Mouse (Mus musculus): ENCODE results near the gene Spc24.
"Not testable (repeated sequence)": the region's sequence is repeated elsewhere in the genome, so short reads cannot be mapped to it uniquely, and the experiment has no call there.

Gene Spc24

DNA sequence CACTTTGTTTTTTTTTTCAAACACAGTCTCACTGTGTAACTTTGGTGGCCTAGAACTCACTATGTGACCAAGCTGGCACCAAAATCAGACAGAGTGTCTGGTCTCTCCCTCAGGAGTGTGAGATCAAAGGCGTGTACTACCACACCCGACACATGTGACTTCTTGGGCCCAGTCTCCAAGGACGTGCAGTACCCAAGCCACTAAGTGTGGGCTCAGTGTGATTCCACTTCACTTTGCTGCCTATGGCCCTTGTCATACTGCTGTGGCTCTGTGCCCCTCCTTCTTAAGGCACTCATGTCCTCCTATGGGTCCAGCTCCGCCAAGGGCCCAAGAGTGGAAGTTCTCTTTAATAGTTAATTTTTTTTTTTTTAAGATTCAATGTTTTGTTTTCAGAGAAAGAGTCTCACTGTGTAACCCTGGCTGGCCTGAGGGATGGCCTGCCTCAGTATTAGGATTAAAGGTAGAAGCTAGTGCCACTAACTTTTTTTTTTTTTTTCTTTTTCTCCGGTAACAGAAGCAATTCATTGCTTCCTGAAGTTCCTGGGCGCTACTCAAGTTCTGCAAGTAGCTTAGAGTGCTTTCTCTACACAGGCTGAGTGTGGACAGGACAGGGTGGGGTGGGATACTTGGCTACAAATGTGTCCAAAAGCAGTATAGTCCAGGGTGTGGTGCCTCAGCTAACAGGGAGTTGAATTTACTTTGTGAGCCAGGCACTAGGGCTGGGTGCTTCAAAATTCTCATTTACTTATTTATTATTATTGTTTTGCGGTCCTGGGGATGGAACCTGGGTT, 24.6 kb upstream of the Spc24 start:
- DNase-seq (ENCODE audit: low spot score in 2 of 2) = no peak

DNA sequence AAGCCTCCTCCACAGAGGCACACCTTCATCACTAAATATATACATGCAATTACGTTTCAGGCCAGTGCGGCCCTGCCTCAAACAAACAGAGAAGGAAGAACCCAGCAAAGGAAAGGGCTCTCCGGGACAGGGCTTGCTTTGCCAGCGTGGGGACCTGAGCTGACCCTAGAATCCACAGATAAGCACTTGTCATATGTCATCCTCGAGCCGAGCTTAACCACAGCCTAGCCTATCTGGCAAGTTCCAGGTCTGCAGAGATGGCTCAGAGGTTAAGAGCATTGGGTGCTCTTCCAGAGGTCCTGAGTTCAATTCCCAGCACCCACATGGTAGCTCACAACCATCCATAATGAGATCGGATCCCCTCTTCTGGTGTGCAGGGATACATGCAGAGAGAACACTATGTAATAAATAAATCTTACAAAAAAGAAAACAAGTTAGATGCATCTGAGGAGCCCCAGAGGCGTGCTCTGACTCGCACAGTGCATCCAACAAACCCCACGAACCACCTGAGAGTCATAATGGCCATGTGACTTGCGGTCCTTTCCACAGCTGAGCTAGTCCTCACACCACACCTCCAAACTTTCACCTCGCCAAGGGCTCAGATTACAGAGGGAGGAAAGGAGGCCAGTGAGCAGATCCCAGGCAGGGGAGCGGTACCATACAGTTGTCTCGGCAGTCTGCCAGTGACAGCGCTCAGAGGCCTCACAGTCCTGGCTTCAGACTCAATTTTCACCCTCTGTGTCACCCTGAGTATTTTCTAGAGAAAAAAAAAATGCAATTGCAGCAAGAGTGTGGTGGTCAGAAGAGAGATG, 21.8 kb upstream of the Spc24 start:
- no peak for DNase-seq (ENCODE audit: low spot score in 2 of 2)

DNA sequence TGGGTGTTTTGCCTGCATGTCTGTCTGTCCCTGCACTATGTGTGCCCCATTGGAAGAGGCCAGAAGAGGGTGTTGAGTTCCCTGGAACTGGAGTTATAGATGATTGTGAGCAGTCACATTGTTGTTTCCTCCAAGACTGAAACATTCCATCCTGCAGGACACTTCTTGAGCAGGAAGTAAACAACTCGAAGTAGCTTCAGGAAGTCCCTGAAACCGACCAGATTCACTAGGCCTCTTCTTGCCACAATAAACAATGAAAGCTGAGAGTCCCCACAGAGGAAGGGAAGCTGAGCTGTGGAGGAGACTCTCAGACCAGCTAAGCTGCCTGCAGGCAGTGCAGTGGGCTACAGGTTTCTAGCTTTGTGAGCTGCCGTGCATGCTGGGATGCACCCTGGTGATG, 17.6 kb upstream of the Spc24 start:
- DNase-seq (ENCODE audit: low spot score in 2 of 2) = no peak

DNA sequence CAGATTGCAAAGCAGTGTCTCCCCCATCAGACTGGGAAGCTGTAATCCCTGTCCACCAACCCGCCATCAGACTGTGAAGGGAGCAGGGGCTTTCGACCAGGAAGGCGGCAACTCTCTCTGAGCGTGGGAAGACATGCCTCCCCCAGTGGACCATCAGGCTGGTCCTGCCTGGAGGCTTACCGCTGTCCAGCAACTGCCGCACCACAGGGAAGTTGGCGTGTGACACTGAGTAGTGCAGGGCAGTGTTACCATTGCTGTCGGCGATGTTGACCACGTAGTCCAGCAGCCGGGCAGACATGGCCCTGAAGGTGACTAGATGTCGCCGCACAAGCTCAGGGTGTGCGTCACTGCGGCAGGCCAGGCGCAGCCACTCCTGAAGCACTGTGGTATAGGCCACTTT, 14.2 kb upstream of the Spc24 start:
- no peak for DNase-seq (ENCODE audit: low spot score in 2 of 2)

DNA sequence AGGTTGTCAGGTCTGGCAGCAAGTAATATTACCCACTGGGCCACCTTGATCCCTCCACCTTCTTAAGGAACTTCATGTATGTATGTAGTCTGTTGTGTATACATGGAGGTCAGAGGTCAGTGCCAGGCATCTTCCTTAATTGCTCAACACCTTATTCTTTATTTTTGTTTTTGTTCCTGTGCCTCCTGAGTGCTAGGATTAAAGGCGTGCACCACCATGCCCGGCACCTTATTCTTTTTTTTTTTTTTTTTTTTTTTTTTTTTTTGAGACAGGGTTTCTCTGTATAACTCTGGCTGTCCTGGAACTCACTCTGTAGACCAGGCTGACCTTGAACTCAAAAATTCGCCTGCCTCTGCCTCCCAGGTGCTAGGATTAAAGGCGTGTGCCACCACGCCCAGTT, 13.3 kb upstream of the Spc24 start:
- DNase-seq (ENCODE audit: low spot score in 2 of 2) = not testable (repeated sequence)

DNA sequence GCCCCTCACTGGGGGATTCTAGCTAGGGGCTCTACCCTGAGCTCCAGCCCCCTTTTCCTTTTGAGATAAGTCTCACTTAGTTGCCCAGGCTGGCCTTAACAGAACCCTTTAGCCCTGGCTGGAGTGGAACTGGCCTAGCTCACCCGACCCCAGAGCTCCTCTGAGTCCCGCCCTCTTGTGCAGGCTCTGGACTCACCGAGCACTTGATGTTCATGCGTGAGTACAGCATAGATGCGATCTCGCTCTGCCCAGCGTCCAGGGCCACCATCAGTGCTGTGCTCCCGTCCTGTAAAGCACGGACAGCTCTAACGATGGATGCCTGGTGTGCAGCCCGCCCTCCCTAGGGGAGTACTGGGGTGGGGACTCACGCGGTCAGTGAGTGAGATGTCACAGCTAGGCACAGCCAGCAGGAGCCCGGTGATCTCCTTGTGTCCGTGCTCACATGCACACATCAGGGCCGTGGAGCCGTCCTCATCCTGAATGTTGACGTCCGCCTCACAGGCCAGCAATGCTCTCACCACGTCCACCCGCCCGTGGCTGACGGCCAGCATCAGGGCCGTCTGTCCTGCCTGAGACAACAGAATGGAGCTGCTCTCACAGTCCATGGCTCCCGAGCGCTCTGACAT, 9.6 kb upstream of the Spc24 start:
- no peak for DNase-seq (ENCODE audit: low spot score in 2 of 2)

DNA sequence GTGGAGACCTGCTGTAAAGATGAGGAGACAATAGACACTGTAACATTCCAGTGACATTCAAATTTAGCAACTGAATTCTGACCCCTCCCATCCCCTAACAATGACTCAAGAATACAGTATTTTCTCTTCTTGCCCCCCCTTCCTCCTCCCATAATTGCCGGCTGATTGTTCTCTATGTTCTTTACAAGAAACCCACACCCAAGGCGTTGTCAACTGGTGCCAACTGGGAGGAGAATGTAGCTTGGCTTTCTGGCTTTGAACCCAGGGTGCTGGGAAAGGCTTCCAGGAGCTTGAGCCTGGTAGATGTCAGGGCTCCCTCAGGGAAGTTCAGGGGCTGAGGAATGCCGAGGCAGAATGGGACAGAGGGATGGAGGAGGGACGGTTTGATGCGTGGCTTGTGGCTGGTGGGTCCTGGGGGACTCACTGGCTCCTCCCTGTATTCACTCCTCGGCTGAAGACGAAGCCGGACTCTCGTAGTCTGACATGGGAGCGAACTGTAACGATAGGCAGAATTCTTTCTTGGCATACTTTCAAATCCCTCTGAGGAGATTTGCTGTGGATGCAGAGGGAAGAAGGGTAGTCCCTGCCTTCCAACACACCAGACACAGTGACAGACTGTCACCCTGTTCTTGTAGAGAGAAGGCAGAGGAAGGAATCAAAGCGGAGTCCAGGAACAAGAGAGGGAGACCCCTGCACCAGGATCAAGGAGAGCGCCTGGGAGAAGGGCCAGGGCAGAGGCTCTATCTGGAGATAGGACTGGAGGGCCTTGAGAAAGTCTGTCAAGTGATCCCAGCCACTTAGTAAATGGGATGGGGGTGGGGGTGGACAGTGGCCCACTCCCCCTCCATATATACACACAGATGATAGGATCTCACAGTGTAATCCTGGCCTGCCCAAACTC, 8.7 kb upstream of the Spc24 start:
- DNase-seq (ENCODE audit: low spot score in 2 of 2) = no peak

DNA sequence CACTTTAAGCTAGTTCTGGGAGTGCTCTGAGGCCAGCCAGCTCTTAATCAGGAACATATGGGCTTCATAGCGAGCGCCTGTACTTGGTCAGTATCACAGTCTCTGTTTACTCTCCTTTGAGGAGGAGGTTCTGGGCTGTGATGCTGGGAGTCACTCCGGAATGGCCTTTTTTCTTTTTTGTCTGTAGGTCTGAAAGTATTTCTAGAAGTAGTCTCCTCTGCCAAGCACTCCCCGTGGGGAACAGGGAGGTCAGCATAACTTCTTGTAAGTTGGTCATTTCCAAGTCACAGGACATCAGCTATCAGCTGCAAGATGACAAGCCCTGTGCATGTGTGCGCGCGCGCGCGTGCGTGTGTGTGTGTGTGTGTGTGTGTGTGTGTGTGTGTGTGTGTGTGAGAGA, 7.8 kb upstream of the Spc24 start:
- no peak for DNase-seq (ENCODE audit: low spot score in 2 of 2)

DNA sequence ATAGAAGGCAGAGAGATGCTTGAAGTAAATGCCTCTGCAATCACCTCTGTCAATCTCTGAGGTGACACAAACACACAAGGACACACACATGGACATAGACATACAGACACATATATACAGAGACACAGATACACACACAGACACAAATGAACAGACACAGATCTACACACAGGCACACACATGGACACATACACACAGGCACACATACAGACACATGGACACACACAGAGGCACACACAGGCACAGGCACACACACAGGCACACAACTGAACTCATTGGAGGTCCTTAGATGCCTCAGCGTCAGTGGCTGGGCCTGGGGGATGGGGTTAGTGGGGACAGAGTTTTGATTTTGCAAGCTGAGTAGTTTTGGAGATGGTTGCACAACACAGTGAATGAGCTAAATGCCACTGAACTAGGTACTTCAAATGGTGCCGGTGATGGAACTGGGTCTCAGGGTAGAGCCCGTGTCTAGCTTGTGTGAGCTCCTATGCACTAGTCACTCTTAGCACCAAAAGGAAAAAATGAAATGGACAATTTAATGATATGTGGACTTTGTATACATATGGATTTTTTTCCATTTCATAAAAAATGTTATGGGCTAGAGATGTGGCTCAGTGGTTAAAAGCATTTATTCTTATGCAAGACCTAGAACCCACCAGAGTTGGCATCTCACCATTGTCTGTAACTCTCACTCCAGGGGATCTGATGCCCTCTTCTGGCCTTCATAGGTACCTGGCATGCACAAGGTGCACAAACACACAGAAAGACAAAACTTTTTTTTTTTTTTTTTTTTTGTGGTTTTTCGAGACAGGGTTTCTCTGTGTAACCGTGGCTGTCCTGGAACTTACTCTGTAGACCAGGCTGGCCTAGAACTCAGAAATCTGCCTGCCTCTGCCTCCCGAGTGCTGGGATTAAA, 4.2 kb upstream of the Spc24 start:
- no peak for DNase-seq (ENCODE audit: low spot score in 2 of 2)

DNA sequence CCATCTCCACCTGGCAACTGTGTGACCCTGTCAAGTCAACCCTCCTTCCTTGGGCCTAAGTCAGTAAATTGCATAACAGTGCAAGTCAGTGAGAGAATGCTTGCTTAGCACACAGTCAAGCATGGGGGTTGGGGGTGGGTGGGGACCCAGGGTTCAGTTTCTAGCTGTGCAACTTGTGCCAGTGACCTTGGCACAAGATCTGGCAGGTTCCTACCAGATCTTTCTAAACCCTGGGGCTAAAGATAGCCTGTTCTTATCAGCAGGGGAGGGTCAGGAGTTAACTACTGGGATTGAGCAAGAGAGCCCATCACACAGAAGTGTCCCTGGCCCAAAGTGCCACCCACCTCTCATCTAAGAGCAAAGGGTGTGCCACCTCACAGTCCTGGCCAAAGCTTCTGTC, 2.0 kb upstream of the Spc24 start:
- no peak for DNase-seq (ENCODE audit: low spot score in 2 of 2)

DNA sequence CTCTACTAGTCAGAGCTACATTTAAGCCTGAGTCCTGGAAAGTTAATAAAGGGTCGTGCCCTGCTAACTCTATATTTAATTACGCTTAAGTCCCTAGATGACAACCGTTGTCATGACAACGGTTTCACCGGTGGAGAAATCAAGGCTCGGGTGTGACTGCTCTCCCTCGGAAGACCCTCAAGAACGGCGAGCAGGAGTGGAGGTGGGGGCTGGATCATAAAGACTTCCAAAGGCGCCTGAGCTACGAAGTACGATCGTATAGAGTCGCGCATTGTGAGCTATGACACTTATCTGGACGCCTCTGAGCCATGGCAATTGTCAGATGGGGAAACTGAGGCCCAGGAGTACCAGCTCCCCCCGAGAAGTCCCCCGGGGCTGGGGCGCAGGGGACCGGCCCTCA, 385 bp downstream of the Spc24 start:
- DNase-seq (ENCODE audit: low spot score in 2 of 2) = no peak

DNA sequence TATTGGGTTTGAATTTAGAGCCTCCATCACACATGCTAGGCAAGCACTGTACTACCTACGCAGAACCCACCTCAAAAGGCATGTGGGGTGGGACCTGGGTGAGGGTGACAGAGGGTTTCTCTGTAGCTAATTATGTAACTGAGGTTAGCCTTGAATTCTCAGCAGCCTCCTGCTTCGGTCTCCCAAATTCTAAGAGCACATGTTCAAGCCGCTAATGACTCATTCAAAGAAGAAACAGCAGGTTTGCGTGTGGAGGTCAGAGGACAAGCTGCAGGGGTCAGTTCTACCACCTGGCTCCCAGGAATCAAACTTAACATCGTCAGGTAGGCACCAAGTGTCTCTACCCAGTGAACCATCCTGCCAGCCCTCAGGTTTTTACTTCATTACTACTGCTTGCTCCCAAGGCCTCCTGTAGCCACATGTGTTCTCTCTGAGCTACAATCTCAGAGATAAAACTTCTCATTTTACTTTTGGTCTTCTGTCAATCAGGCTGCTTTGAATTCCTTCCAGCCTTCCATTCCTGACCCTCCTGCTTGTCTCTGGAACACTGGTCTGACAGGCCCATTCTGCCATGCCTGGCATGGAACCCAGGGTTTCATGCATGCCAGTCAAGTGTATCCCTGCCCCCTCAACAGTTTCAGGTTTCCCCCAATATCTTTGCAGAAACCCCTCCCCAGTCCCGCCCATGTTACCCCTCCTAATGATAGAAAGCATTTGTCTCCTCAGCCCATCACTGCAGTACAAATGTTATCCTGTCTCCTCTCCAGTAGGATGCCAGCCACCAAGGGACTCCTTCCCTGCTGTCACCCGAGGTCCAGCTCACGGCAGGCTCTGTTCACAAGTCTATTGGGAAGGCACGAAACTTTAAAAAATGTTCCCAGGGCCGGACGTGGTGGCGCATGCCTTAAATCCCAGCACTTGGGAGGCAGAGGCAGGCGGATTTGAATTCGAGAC, 1.2 kb downstream of the Spc24 start:
- no peak for DNase-seq (ENCODE audit: low spot score in 2 of 2)

DNA sequence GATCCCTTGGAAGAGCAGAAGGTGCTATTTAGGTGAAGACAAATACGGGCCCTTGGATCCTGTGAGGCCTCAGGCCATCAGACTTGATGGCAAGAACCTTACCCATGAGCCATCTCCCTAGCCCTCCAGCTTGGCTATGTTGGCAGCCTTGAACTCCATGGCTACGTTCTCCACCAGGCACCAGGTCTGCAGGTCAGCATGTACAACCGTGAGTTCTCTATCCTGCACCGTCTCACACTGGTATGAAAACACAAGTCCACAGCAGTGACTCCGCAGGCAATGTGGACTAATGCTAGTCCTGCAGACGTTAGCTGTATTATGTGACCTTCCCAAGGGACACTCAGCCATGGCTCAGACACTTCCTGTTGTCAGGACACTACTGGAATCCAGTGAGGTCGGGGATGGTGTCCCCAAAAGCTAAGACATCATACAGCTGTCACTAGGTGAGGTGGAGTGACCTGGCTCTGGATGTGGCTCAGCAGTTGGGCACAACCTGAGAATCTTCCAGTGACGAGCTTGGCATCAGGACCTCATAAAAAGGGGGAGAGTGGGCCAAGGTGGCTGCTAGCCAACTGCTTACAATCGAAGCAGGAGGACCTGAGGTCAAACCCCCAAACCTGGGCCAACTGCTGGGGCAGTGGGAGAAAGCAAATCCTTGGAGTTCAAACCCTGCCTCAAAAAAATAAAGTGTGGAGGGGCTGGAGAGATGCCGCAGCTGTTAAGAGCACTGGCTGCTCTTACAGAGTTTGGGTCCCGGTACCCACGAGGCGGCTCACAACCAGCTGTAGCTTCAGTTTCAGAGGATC, 5.4 kb downstream of the Spc24 start:
- DNase-seq (ENCODE audit: low spot score in 2 of 2) = no peak

DNA sequence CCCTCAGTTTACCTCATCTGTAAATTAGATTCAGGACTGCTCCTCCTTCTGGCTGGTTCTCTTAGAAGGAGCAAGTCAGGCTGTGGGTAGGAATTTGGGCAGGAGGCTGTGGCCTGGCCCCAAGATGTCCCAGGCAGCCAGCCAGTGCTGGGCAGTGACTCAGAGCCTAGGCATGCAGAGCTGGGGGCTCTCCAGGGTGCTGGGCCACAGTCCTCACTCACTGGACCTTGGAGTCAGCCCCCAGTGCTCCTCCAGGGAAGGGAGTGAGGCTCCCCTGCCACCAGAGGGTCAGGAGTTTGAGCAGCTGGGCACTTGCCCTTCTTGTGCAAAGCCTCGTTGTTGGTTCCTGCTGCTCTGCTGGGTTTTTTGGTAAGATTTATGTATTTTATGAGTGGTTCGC, 6.1 kb downstream of the Spc24 start:
- DNase-seq (ENCODE audit: low spot score in 2 of 2) = no peak

DNA sequence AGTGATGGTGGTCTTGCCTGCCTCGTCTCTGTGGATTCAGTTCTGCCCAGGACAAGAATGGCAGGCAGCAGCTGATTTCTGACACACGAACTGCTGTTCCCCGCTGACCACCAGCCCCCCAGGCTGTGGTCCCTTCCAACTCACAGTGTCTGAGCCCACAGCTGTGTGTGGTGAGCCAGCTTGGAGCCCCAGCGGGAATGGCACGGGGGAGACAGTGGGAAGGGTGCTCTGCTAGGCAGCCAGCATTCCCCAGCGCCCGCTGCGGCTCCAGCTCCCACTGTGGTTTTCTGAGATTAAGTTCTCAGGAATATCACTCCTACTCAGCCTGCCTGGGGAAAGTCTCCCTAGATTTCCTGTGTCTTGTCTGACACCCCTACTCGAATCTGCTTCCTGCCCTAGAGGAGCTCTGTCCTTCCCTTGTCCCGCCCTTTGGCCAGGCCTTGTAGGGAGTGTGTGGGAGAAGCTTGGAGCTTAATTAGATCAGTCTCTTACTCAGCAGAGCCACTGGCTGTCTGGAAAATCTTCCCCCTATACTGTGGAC, 7.8 kb downstream of the Spc24 start:
- no peak for DNase-seq (ENCODE audit: low spot score in 2 of 2)

DNA sequence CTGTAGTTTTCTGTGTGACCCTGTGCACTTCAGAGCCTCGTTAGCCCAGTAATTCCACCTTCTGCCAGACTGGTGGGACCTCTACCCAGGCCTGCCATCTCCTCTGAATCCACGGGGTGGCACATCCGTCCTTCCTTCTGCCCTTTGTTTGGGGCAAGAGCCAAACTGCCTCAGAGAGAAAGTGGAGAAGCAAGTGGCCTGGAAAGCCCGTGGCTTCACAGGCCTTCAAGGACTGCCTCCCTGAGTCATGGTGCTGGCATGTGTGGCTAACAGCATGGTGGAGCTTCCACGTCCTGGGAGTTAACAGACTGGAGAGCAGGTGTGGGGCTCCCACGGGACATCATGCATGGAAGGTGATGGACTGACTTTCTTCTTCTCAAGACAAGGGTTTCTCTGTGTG, 8.8 kb downstream of the Spc24 start:
- DNase-seq (ENCODE audit: low spot score in 2 of 2) = no peak

DNA sequence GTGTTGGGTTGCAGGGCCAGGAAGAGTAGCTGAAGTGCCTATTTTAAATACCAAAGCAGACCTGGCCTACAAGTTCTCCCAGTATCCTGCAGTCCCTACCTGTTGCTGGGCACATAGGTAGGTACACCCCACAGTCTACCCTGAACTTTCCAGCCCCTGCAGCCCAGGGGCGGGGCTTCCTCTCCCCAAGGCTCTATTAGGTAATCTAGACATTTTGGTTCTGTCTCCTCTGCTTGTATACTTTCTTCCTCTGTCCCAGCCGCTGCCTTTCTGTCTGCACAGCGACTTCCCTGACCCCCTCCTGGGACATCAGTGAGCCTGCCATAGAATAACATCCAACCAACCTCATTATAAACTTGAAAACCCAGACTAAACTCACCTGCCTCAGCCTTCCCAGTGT, 9.7 kb downstream of the Spc24 start:
- no peak for DNase-seq (ENCODE audit: low spot score in 2 of 2)

DNA sequence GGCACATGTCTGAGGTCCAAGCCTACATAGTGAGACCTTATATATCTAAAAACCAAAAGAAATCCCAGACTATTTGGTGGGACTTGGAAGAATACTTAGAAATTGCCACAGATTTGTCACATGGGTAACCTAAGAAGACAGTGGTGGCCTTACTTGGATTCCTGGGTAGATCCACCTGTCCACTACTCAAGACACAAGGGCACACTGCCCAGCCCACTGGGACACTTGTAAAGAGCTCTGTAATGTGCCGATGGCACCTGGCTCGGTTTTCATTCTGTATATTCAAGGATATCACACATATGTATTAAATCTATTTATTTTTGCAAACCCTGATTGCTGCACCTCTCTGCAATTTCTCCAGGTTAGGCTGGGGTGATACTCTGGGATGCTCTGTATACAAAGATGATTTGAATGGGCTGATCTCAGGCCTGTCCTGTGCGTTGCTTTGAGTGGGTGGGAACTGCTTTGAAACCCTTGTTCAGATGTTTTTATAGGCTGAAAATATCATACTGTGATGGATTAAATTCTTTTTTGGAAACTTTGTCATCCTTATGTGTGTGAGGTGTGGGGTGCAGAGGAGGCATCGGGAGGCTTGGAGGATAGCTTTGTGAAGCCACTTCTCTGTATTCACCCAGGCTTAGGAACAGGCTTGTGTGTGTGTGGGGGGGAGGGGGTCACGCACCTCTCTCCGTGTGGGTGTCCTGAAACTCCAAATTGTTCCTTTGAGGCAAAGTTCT, 10.6 kb downstream of the Spc24 start:
- DNase-seq (ENCODE audit: low spot score in 2 of 2) = no peak

Data from spleen, postnatal 14 days (tissue).